Mouse (Mus musculus): ENCODE data around the gene Rrp36. TPM values are rescaled to one million over a fixed set of nuclear protein-coding genes. Genes with fewer than 3 reads are reported as not detected.

Gene Rrp36
- polyA plus RNA-seq (2015; fragmentation: Illumina TruSeq; extraction: RNeasy Lipid Tissue Mini Kit (QIAGEN cat#74804); ENCODE audit: insufficient read depth, low replicate concordance), result 14.0 TPM

DNA sequence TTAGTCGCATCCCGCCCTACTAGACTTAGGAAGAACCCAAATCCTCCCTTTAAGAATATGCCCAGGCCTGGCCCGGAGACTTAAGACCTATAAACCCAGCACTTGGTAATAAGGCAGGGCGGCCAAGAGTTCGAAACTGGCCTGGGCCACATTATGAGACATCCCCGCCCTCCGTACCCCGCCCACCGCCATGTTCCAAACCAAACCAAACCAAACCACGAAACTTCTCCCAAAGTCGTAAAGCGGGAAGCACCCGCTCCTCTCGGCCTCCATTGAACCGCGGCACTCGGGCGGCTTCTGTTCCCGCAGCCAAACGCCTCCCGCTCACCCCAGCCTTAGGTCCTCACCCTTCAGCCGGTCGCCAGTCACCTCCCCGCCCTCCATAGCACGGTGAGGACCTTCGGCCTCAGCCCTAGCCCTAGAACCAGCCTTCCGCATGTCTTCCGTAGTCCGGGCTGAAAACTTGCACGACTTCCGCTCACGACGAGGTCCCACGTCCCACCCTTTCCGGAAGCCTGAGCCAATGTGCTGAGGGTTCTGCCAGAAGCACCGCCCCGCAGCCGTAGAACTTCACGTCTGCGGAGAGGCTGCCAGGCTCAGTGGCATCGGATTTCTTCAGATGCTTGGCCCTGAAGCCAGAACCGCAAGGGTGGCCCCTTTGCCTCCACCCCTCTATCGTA is at the start of gene Rrp36:
Gene Rrp36, minus strand, starts transcription at position 503 of the 680 bp plus-strand sequence.

DNA sequence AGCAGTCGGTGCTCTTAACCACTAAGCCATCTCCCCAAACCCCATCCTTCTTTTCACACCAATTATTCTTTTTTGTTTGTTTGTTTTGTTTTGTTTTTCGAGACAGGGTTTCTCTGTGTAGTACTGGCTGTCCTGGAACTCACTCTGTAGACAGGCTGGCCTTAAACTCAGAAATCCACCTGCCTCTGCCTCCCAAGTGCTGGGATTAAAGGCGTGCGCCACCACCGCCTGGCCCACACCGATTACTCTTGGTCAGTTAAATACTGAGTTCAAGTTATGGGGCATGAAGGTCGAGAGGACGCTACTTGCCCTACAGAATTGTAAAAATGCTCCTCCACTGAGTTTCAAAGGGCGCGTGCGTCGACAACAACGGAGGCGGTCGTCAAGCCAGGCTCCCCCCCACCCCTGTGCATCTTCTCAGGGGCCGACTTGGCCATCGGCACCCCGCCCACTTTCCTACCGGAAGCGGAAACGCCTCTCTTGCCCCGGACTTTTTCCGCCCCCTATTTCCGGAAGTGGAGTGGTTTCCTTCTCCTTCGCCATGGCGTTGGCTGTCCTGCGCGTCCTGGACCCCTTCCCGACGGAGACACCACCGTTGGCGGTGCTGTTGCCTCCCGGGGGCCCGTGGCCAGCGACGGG is 36.9 kb upstream of the Rrp36 start, which contains the start of gene Pex6:
Gene Pex6, plus strand, starts transcription at position 505 of the 639 bp plus-strand sequence.

DNA sequence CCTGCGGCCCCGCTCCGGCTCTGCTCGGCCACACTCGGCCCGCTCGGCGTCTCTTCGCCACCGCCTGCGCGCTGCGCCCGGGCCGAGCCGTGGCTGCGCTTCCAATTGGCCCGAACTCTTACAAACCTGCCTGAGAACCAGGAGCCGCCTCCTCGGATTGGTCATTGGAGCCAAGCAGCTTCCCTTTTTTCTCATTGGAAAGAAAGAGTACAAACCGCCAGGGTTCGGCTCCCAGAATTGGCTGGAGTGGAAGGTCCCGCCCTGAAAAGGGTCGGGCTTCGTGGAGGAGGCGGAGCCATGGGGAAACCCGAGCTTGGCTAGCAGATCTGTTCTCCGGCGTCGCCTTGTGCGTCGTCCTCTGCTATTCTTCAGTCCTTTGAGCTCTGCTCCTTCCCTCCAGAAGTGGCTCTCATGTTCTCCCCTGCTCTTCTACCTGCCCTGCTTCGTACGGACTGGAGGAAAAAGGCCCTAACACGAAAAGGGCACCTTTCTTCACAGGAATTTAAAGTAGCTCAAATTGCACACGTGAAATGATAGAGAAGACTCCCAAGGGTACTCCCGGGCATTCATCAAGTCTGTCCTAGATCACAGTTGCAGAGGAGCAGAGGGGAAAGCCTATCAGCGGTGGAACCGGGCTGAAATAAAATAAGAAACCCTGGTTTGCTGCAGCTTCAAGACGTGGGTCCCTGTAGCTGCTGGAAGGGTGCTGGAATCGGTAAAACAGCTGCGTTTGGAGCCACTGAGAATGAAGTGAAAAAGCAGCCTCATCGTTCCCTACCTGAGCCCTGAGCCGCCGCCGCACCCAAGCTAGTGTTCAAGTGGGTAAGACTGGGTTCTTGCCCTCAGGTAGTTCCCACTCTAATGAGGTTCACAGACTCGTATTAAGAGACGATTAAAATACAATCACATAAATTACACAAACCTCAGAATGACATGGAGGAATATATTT is 31.0 kb upstream of the Rrp36 start, which contains the start of gene Ppp2r5d:
Gene Ppp2r5d, minus strand, starts transcription at position 225 of the 949 bp plus-strand sequence.

DNA sequence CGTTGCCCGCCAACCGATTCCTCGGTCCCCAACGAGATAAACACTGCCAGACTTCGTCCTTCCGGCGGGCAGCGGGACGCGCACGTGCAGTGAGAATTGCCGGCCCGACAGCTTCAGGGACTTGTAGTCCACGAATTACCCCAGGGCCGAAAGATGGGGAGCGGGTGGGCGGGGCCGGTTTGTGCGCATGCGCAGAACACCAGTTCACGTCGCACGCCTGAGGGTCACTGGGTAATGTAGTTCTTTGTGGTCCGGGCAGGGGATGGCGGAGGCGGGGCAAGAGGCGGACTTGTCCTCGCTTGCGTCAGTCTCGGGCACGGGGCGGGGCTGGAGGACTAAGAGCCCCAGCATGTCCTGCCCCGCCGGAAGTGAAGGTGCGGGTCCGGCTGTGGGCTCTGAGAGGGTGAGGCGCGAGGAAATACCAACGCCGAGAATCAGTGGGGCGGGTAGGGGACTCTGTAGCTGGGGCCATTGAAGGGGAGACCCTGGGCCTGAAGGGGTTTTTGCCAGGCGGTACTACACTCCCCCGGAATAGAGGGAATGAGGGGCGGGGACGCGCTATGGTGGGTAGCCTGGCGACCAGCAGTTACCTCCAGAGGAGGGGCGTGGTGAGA is 6.7 kb upstream of the Rrp36 start, which contains the start of gene Klhdc3:
Gene Klhdc3, minus strand, starts transcription at position 155 of the 614 bp plus-strand sequence.

DNA sequence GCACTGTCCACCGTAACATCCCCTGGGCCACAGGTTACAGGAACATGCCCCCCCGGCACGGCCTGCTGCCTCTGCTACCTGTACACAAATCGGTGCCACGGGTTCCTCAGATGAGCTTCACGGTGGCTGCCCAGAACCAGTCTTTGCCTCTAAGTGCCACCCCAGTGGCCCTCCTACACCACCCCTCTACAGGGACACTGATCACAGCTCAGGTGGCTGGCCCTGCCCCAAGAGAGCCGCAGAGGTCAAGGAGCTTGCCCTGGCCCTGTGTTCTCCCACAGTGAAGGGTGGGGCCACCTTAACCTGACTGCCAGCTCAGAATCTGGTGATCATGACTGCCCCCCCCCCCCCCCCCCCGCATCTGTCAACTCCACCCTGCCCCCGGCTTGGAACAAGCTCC is 4.3 kb upstream of the Rrp36 start, which contains the start of gene Mea1:
Gene Mea1, plus strand, starts transcription at position 378 of the 400 bp plus-strand sequence.

DNA sequence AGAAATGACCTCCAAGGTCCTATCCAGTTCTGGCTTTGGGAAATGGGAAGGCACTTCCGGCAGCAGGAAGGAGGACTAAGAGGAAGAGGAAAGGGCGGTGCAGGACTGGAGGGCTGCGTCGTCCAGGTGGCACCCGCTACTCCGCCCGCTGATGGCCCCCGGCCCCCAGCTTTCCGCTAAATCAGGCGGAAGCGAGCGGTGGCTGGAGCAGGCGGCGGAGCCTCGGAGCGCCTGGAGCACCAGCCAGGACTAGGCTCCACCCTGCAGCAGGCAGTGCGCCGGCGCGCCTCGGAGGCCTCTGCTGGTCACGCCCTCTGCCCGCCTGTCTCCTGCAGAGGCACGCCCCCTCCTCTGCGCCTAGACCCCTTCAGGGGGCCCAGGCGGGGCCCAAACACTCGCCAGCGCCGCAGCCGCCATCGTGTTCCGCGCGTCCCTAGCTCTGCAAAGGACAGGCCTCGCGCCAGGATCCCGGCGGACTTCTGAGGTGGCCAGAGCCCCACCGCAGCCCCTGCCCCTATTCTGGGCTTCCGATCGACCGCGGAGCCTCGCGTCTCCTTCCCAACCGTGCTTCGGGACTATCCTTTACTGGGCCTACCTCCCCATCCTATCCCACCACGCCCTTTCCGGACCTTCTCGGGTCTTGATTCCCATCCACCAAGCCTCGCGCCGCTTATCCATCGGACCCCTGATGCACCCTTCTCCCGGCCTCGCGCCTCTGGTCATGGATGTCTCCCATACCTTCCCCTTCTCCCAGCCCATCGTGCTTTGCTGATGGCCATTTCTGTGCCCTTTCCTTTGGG is 23.7 kb downstream of the Rrp36 start, which contains the start of gene Cul7:
Gene Cul7, plus strand, starts transcription at position 106 of the 800 bp plus-strand sequence.

DNA sequence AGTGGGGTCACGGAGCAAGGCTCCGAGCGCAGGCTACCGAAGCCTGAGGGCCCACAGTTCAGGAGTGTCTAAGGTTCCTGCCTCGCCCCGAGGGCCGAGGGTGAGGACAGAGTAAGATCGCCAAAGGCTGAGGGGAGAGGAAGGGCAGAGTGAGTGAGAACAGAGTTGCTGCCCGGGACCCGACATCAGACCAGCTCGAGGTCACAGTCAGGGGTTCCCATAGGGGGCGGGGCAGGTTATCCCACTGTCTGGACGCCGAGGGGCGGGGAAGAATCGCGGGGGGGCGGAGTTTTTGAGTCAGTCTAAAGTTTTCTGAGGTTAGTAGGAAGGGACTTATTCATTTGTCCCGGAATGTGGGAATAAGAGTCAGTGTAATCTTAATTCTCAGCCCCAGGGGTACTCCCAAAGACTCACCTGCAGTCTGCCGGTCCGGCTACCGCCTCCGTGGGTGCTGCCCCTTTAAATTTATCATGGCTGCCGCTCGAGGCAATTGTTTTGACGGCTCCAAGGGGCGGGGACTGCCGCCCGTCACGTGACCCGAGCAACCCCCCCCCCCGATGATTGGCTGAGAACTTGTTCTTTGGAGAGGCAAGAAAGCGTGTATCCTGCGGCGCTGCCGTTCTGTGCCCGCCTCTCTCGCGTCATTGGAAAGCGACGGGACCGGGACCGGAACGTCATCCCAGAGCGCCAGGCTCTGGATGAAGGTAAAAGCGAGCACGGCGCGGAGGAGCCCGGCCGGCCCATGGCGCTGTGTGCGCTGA is 28.4 kb downstream of the Rrp36 start, which contains the start of the genes Klc4 and Mrpl2:
Gene Klc4, minus strand, starts transcription at position 462 of the 761 bp plus-strand sequence.
Gene Mrpl2, plus strand, starts transcription at position 669 of the 761 bp plus-strand sequence.

DNA sequence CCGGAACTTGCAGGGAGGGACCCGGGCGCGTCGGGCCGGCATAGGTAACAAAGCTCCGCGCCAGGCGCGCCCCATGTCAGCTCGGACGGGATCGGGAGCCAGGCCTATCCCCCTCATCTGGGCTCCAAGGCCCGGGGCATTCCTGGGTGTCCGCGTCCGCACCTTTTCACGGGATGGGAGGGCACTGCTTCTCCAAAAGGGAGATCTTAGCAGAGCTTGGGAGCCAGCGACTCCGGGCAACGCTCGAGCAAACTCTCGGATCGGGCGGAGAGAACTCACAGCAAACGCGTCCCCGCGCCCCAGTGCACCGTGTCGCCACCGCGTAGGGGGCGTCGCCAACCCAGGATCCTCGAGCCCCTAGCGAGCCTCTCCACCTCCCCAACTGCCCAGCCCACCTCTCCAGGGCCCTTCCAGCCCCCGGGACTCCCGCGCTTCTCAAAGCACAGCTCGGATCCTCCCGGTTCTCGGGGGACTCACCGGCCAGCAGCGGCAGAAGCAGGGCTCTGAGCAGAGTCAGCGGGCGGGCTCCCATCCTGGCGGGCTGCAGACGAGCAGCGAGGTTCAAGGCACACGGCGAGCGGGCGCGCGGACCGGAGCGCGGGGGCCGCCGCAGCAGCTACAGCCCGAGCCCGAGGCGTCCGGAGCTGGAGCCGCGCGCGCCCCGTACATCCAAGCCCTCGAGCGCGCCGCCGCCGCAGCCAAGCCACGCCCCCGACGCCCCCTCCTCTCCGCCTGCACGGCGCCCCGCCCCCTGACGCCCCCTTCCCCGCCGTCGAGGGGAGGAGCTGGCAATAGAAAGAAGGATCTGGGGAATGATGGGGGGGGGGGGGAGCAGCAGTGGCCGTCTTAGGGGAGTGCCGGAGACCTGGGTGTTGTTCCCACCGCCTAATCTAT is 45.1 kb downstream of the Rrp36 start, which contains the start of gene Ptk7:
Gene Ptk7, minus strand, starts transcription at position 714 of the 894 bp plus-strand sequence.

Other genes with a start within 250 kb of the Rrp36 start
- 9.2 TPM for gene Crip3, start 245.4 kb downstream of the Rrp36 start, polyA plus RNA-seq (2015; fragmentation: Illumina TruSeq; extraction: RNeasy Lipid Tissue Mini Kit (QIAGEN cat#74804); ENCODE audit: insufficient read depth, low replicate concordance)
- gene Slc22a7, start 235.9 kb downstream of the Rrp36 start, polyA plus RNA-seq (2015; fragmentation: Illumina TruSeq; extraction: RNeasy Lipid Tissue Mini Kit (QIAGEN cat#74804); ENCODE audit: insufficient read depth, low replicate concordance), result not detected
- gene Ttbk1, start 186.7 kb downstream of the Rrp36 start, polyA plus RNA-seq (2015; fragmentation: Illumina TruSeq; extraction: RNeasy Lipid Tissue Mini Kit (QIAGEN cat#74804); ENCODE audit: insufficient read depth, low replicate concordance), result 0.75 TPM
- gene Dnph1, start 177.6 kb downstream of the Rrp36 start, polyA plus RNA-seq (2015; fragmentation: Illumina TruSeq; extraction: RNeasy Lipid Tissue Mini Kit (QIAGEN cat#74804); ENCODE audit: insufficient read depth, low replicate concordance), result 1.6 TPM
- 7.8 TPM for gene Cul9, start 128.0 kb downstream of the Rrp36 start, polyA plus RNA-seq (2015; fragmentation: Illumina TruSeq; extraction: RNeasy Lipid Tissue Mini Kit (QIAGEN cat#74804); ENCODE audit: insufficient read depth, low replicate concordance)
- gene Srf, start 118.2 kb downstream of the Rrp36 start, polyA plus RNA-seq (2015; fragmentation: Illumina TruSeq; extraction: RNeasy Lipid Tissue Mini Kit (QIAGEN cat#74804); ENCODE audit: insufficient read depth, low replicate concordance), result 9.6 TPM
- 2.3 TPM for gene Ptk7, start 44.8 kb downstream of the Rrp36 start, polyA plus RNA-seq (2015; fragmentation: Illumina TruSeq; extraction: RNeasy Lipid Tissue Mini Kit (QIAGEN cat#74804); ENCODE audit: insufficient read depth, low replicate concordance)
- 5.2 TPM for gene Klc4, start 28.3 kb downstream of the Rrp36 start, polyA plus RNA-seq (2015; fragmentation: Illumina TruSeq; extraction: RNeasy Lipid Tissue Mini Kit (QIAGEN cat#74804); ENCODE audit: insufficient read depth, low replicate concordance)
- 16.5 TPM for gene Mrpl2, start 28.1 kb downstream of the Rrp36 start, polyA plus RNA-seq (2015; fragmentation: Illumina TruSeq; extraction: RNeasy Lipid Tissue Mini Kit (QIAGEN cat#74804); ENCODE audit: insufficient read depth, low replicate concordance)
- 2.9 TPM for gene Cul7, start 24.0 kb downstream of the Rrp36 start, polyA plus RNA-seq (2015; fragmentation: Illumina TruSeq; extraction: RNeasy Lipid Tissue Mini Kit (QIAGEN cat#74804); ENCODE audit: insufficient read depth, low replicate concordance)
- gene Mea1, start 4.4 kb upstream of the Rrp36 start, polyA plus RNA-seq (2015; fragmentation: Illumina TruSeq; extraction: RNeasy Lipid Tissue Mini Kit (QIAGEN cat#74804); ENCODE audit: insufficient read depth, low replicate concordance), result 41.4 TPM
- 35.6 TPM for gene Klhdc3, start 6.6 kb upstream of the Rrp36 start, polyA plus RNA-seq (2015; fragmentation: Illumina TruSeq; extraction: RNeasy Lipid Tissue Mini Kit (QIAGEN cat#74804); ENCODE audit: insufficient read depth, low replicate concordance)
- 26.7 TPM for gene Ppp2r5d, start 30.8 kb upstream of the Rrp36 start, polyA plus RNA-seq (2015; fragmentation: Illumina TruSeq; extraction: RNeasy Lipid Tissue Mini Kit (QIAGEN cat#74804); ENCODE audit: insufficient read depth, low replicate concordance)
- 6.5 TPM for gene Pex6, start 37.1 kb upstream of the Rrp36 start, polyA plus RNA-seq (2015; fragmentation: Illumina TruSeq; extraction: RNeasy Lipid Tissue Mini Kit (QIAGEN cat#74804); ENCODE audit: insufficient read depth, low replicate concordance)
- 0.36 TPM for gene Gnmt, start 54.8 kb upstream of the Rrp36 start, polyA plus RNA-seq (2015; fragmentation: Illumina TruSeq; extraction: RNeasy Lipid Tissue Mini Kit (QIAGEN cat#74804); ENCODE audit: insufficient read depth, low replicate concordance)
- gene Cnpy3, start 77.9 kb upstream of the Rrp36 start, polyA plus RNA-seq (2015; fragmentation: Illumina TruSeq; extraction: RNeasy Lipid Tissue Mini Kit (QIAGEN cat#74804); ENCODE audit: insufficient read depth, low replicate concordance), result 59.2 TPM
- gene Ptcra, start 89.4 kb upstream of the Rrp36 start, polyA plus RNA-seq (2015; fragmentation: Illumina TruSeq; extraction: RNeasy Lipid Tissue Mini Kit (QIAGEN cat#74804); ENCODE audit: insufficient read depth, low replicate concordance), result not detected
- gene 2310039H08Rik, start 98.3 kb upstream of the Rrp36 start, polyA plus RNA-seq (2015; fragmentation: Illumina TruSeq; extraction: RNeasy Lipid Tissue Mini Kit (QIAGEN cat#74804); ENCODE audit: insufficient read depth, low replicate concordance), result 6.3 TPM
- gene Rpl7l1, start 108.3 kb upstream of the Rrp36 start, polyA plus RNA-seq (2015; fragmentation: Illumina TruSeq; extraction: RNeasy Lipid Tissue Mini Kit (QIAGEN cat#74804); ENCODE audit: insufficient read depth, low replicate concordance), result 104 TPM
- gene Bicral, start 184.1 kb upstream of the Rrp36 start, polyA plus RNA-seq (2015; fragmentation: Illumina TruSeq; extraction: RNeasy Lipid Tissue Mini Kit (QIAGEN cat#74804); ENCODE audit: insufficient read depth, low replicate concordance), result 33.0 TPM
- 5.2 TPM for gene Tbcc, start 216.3 kb upstream of the Rrp36 start, polyA plus RNA-seq (2015; fragmentation: Illumina TruSeq; extraction: RNeasy Lipid Tissue Mini Kit (QIAGEN cat#74804); ENCODE audit: insufficient read depth, low replicate concordance)
- not detected for gene Prph2, start 236.1 kb upstream of the Rrp36 start, polyA plus RNA-seq (2015; fragmentation: Illumina TruSeq; extraction: RNeasy Lipid Tissue Mini Kit (QIAGEN cat#74804); ENCODE audit: insufficient read depth, low replicate concordance)